Mouse (Mus musculus) myocyte (in vitro differentiated cells): ENCODE measurements around the gene Gm17067.
"Not testable (repeated sequence)": the region's sequence is repeated elsewhere in the genome, so short reads cannot be mapped to it uniquely, and the experiment has no call there.

ENCODE experiments used
- CEBPB ChIP-seq: IDR thresholded peaks from 2 replicates; pipeline ENCODE4 v1.6.1; 2011; ENCODE audit warnings: mild to moderate bottlenecking, moderate library complexity; ENCODE audit not compliant: poor library complexity, insufficient read depth, severe bottlenecking
- E2F4 ChIP-seq: IDR thresholded peaks from one replicate; pipeline ENCODE4 v1.6.1; 2011; ENCODE audit warnings: mild to moderate bottlenecking, control low read depth, moderate library complexity; ENCODE audit not compliant: insufficient read depth
- MAX ChIP-seq: IDR thresholded peaks from one replicate; pipeline ENCODE4 v1.6.1; 2011; ENCODE audit warnings: low read depth, mild to moderate bottlenecking, control low read depth
- MYOD1 ChIP-seq, 3 experiments: IDR thresholded peaks; one replicate each; pipeline ENCODE4 v1.6.1; 2011; ENCODE audit warnings: control low read depth in 2 of 3, low read depth in 2 of 3, mild to moderate bottlenecking in 2 of 3, moderate library complexity in 1 of 3; ENCODE audit not compliant: insufficient read length in 2 of 3, control insufficient read depth in 1 of 3
- POLR2A ChIP-seq: IDR thresholded peaks from one replicate; pipeline ENCODE4 v1.6.1; 2011; ENCODE audit warnings: low read depth, mild to moderate bottlenecking, control low read depth, moderate library complexity; ENCODE audit not compliant: insufficient read length
- POLR2AphosphoS2 ChIP-seq: IDR thresholded peaks from one replicate; pipeline ENCODE4 v1.6.1; 2011; ENCODE audit warnings: low read depth, control low read depth; ENCODE audit not compliant: insufficient read length
- SRF ChIP-seq: IDR thresholded peaks from one replicate; pipeline ENCODE4 v1.6.1; 2011; ENCODE audit warnings: low read depth; ENCODE audit not compliant: control insufficient read depth, insufficient read length
- TCF12 ChIP-seq: IDR thresholded peaks from one replicate; pipeline ENCODE4 v1.6.1; 2011; ENCODE audit warnings: mild to moderate bottlenecking, control low read depth; ENCODE audit not compliant: poor library complexity, insufficient read depth, severe bottlenecking
- TCF3 ChIP-seq: IDR thresholded peaks from one replicate; pipeline ENCODE4 v1.6.1; 2011; ENCODE audit warnings: low read depth, control low read depth; ENCODE audit not compliant: insufficient read length
- USF1 ChIP-seq: IDR thresholded peaks from one replicate; pipeline ENCODE4 v1.6.1; 2011; ENCODE audit warnings: low read depth, mild to moderate bottlenecking, control low read depth, moderate library complexity

- TF ChIP-seq POLR2A; MYOD1 (IDR thresholded peaks at IDR 0.05; ENCODE audit: control insufficient read depth in 1 of 3, insufficient read length in 2 of 3, low read depth in 2 of 3); TCF3; MAX; CEBPB; E2F4; USF1; TCF12; SRF; POLR2AphosphoS2: not testable (repeated sequence)
Observed at GRCm38 (mm10) chr7:42660140-42660539, 66.7 kb downstream of the Gm17067 start.
